Mouse (Mus musculus) gastrocnemius, adult 2 months (tissue): ENCODE measurements around the gene S100b. TPM values are rescaled to one million over a fixed set of nuclear protein-coding genes. Genes with fewer than 3 reads are reported as not detected.
A peak's percentile ranks its signal among the peaks of the same experiment; 100 is the strongest.

Source experiments
- DNase-seq: peaks from one replicate; pipeline ENCODE4 v3.0.0; 2022
- H3K27ac ChIP-seq: fragments of 200-600 bp; 2 replicates; pipeline ENCODE4 v1.8.1; 2022; ENCODE audit warnings: mild to moderate bottlenecking
- H3K4me3 ChIP-seq: fragments of 200-600 bp; 2 replicates; pipeline ENCODE4 v1.8.1; 2022; ENCODE audit warnings: mild to moderate bottlenecking, moderate library complexity
- CTCF ChIP-seq: fragments of 200-600 bp; IDR thresholded peaks from 2 replicates; pipeline ENCODE4 v1.8.1; 2022; ENCODE audit warnings: antibody characterized with exemption, mild to moderate bottlenecking, moderate library complexity
- intact Hi-C: fragments of 180-260 bp; cut with DNase I; formaldehyde crosslinking; loops from one replicate; pipeline ENCODE4 v1.15.1; 2025
- total RNA-seq, 2 experiments: library from RNA; stranded (reverse); gene quantifications; 2 replicates each; pipeline ENCODE4 v1.2.3; 2021

Gene S100b
- total RNA-seq, 2 experiments from 2014 or later = 1.3 to 1.5 TPM

GRCm38 (mm10) chr10:76246601-76247000 lies 7.1 kb upstream of the S100b start:
- intact Hi-C loops = no loop called here
- no peak overlapping the region for H3K27ac ChIP-seq
- H3K4me3 ChIP-seq = no peak overlapping the region
- no peak for TF ChIP-seq CTCF
- no peak for DNase-seq

GRCm38 (mm10) chr10:76247960-76248646 lies 5.5 kb upstream of the S100b start:
- Histone ChIP-seq H3K27ac (no peak overlapping the region), H3K4me3 (no peak overlapping the region)
- intact Hi-C loops = no loop called here
- TF ChIP-seq CTCF = no peak
- no peak for DNase-seq

DNA sequence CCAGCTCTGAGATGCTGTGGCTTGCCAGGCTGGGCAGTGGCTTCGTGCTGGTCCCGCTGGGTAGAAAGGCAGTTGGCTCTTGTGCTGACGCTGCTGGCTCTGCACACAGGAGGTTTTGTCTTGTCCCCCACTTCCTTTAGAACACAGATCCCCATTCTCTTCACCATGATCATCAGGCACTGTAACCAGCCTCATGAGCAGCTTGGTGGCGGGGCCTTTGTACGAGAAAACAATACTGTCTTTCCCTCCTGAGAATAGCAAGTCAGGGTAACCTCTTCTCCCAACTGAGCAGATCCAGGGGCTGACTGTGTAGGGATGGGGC lies 5.0 kb upstream of the S100b start:
- no peak overlapping the region for H3K4me3 ChIP-seq
- no peak for TF ChIP-seq CTCF
- DNase-seq = no peak
- H3K27ac ChIP-seq = no peak overlapping the region
- intact Hi-C loops = no loop called here

- Histone ChIP-seq H3K27ac (no peak overlapping the region), H3K4me3 (no peak overlapping the region)
- TF ChIP-seq CTCF = no peak
- intact Hi-C loops = no loop called here
- DNase-seq = no peak
These were observed 2.8 kb upstream of the S100b start for GRCm38 (mm10) chr10:76250870-76251269.

GRCm38 (mm10) chr10:76253079-76253478 lies 574 bp upstream of the S100b start:
- no peak overlapping the region for H3K27ac ChIP-seq
- no peak for DNase-seq
- TF ChIP-seq CTCF = no peak
- intact Hi-C loops = no loop called here
- no peak overlapping the region for H3K4me3 ChIP-seq

- intact Hi-C loops = no loop called here
- H3K4me3 ChIP-seq = no peak overlapping the region
- DNase-seq = no peak
- H3K27ac ChIP-seq = no peak overlapping the region
- TF ChIP-seq CTCF = no peak
These were observed 2.0 kb downstream of the S100b start for GRCm38 (mm10) chr10:76255617-76256016.

- intact Hi-C loops = no loop called here
- no peak overlapping the region for H3K4me3 ChIP-seq
- DNase-seq = no peak
- H3K27ac ChIP-seq = peak overlapping the region; percentile 82
- no peak for TF ChIP-seq CTCF
These were observed 3.6 kb downstream of the S100b start for GRCm38 (mm10) chr10:76257231-76257630.

DNA sequence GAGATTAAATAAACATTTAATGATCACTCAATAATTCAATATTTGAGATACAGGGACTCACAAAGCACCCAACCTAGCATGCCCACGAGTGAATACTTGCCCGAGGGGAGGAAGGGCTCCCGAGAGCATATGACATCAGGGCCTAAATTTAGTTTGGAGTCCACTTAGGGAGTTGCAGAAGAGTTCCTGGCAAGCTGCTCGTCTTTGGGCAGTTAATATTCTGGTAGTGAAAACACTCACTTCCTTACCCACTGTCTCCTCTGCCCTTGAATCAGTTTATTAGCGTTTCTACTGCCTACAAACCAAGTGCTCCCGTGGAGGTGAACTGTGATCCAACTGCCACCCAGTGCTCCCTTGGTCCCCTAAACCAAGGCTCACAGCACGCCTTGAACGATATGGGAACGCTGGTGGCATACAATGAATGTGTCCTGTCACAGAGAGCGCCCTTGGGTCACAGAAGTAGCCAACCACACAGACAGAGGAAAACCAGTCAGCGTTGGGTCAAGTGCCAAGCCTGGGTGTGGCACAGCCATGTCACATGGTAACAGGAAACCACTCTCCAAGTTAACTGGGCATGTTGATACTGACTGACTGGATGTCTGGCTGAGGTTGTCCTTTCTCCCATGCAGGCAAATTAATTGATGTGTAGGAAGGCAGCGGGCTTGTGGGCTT lies 4.2 kb downstream of the S100b start:
- intact Hi-C loops = no loop called here
- peak; percentile 75 for DNase-seq

GRCm38 (mm10) chr10:76259566-76260232 lies 6.0 kb downstream of the S100b start:
- no peak overlapping the region for H3K27ac ChIP-seq
- H3K4me3 ChIP-seq = no peak overlapping the region
- intact Hi-C loops = no loop called here
- no peak for TF ChIP-seq CTCF
- no peak for DNase-seq

More for the DNA sequence above, 4.2 kb downstream of the S100b start:
- no peak for TF ChIP-seq CTCF
- Histone ChIP-seq H3K4me3 (no peak overlapping the region; the same call in 1 of the 2 replicates), H3K27ac (peak overlapping the region; percentile 82)

DNA sequence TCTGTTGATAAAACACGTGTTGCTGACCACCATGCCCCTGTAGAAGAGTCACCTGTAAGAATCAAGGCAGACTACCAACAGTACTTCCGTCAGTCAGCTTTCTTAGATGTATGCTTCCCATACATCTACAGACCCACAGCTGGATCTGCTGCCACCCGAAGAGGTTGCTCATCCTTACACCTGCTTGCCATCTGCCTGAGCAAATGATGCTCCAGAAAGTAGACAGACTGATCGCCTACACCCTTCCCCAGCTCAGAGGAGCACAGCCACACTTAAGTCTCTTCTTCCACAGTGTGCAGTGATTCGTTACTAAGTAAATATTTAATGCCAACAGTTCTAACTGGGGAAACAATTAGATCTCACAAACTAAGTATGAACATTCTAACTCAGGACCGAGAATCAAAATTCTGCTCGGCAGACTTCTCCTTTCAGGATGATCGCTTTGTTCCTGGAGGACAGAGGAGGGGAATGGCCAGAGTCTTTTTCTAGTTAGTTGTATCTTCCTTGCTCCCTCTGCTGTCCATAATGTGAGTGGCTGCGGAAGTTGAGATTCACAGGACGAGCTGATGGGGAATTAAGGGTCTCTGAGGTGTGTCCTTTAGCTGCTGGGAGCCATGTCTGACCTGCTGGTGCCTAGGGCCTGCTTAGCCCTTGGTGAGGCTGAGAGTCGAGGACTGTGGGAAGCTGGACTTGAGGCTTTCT lies 6.9 kb downstream of the S100b start:
- intact Hi-C loops = no loop called here

GRCm38 (mm10) chr10:76261447-76261846 lies 7.8 kb downstream of the S100b start:
- DNase-seq = no peak
- no peak for TF ChIP-seq CTCF
- Histone ChIP-seq H3K4me3 (no peak overlapping the region), H3K27ac (no peak overlapping the region)
- intact Hi-C loops = no loop called here

More for the DNA sequence above, 6.9 kb downstream of the S100b start:
- peak; percentile 35 for TF ChIP-seq CTCF
- Histone ChIP-seq H3K4me3 (no peak overlapping the region), H3K27ac (no peak overlapping the region)
- no peak for DNase-seq

- Histone ChIP-seq H3K27ac (no peak overlapping the region), H3K4me3 (no peak overlapping the region)
- intact Hi-C loops = no loop called here
- no peak for DNase-seq
- TF ChIP-seq CTCF = no peak
These were observed 8.8 kb downstream of the S100b start for GRCm38 (mm10) chr10:76262431-76262830.

DNA sequence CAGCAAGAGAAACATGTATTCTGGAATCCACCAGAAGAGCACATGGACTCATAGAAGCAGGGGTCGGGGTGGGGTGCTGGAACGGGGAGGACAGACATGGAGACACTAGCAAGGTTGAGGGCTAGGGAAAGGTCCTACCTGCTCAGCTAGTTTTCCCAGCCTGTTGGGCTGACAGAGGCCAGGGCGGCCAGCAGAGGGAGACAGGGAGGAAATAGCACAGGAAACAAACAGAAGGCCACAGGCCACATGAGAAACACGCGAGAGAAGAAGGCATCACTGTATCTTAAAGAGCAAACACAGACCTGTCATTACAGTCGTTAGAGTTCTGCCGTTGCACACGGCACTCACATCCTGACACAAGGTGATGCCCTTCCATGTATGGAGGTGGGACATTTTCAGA lies 17.6 kb downstream of the S100b start:
- intact Hi-C loops = no loop called here
- DNase-seq = no peak
- Histone ChIP-seq H3K4me3 (no peak overlapping the region), H3K27ac (no peak overlapping the region)
- peak; percentile 56 for TF ChIP-seq CTCF
